ENCODE assay signal across 22 mouse cellular contexts in the genomic region with DNA sequence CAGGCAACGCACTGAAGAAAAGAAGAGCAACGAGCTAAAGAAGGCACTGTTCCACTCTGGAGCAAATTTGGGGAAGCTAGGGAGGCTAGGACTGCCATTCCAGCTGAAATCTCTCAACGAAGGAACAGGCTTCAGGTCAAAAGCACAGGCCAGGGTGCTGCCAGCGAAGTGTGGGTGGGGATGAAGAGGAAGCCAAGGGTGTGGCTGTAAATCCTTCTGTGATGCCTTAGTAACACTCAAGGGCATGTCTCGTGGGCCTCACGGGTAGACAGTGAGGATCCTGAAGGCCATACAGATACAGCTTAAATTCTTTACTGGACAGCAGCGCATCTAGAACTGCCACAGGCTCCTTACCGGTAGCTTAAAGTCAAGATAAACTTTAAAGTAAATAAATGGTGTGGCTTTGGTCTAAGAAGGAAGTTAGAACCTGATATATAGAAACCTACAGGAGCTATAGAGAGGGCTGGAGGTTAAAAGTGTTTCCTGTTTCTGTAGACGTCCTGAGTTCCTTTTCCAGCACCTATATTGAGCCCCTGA. TPM values are rescaled to one million over a fixed set of nuclear protein-coding genes. Genes with fewer than 3 reads are reported as not detected.
DNase-seq lines count a peak whose midpoint lies in the region; ATAC-seq and TF ChIP-seq lines count a peak whose summit lies in the region.
"Had no signal": no experiment of that assay in that cellular context is flagged by ENCODE, and none has a peak within 500 bp of the region (broad histone marks: within the 10 kb centered on the region; RNA-seq: fewer than 3 reads in every experiment).

No protein-coding gene starts in this region.

- H3K4me1 ChIP-seq in lung, adult 2 months (ENCODE audit: control insufficient read depth, insufficient read depth, low read length): peaks cover 6% of the 10 kb centered on the region
- H3K4me1 ChIP-seq in MEL (ENCODE audit: control insufficient read depth in 1 of 2, insufficient read depth in 2 of 2, low read length in 2 of 2): peaks cover 3 to 24% of the 10 kb centered on the region in 2 experiments
- H3K4me1 ChIP-seq in kidney, embryonic 14.5 days (ENCODE audit: control insufficient read depth, insufficient read depth, low read length): 0 out of 2 replicates have a peak, but pooled peaks cover 2% of the 10 kb centered on the region
- H3K4me1 ChIP-seq in hindbrain, postnatal 0 days (ENCODE audit: insufficient read depth, low read length): no peaks in the 10 kb centered on the region
- H3K4me1 ChIP-seq: embryonic facial prominence, embryonic 10.5 days; forebrain, embryonic 13.5 days; heart, embryonic 10.5 days; hindbrain, embryonic 12.5 days; intestine, embryonic 15.5 days had no signal

- H3K79me2 ChIP-seq in MEL (ENCODE audit: control insufficient read depth, insufficient read depth, low read length, poor library complexity): no peaks in the 10 kb centered on the region

- H3K4me3 ChIP-seq in lung, adult 2 months (replicated peaks; ENCODE audit: extremely low read depth, low read depth, low read length): no peak overlapping the region
- peak overlapping the region; percentile 25 to 55 for H3K4me3 ChIP-seq in MEL (ENCODE audit: control insufficient read depth in 1 of 2, insufficient read depth in 1 of 2, low read depth in 2 of 2, low read length in 2 of 2)
- no peak overlapping the region for H3K4me3 ChIP-seq in kidney, embryonic 14.5 days (ENCODE audit: low read length)
- no peak overlapping the region for H3K4me3 ChIP-seq in hindbrain, postnatal 0 days (ENCODE audit: low read length)
- H3K4me3 ChIP-seq: embryonic facial prominence, embryonic 10.5 days; forebrain, embryonic 13.5 days; heart, embryonic 10.5 days; hindbrain, embryonic 12.5 days; intestine, embryonic 15.5 days had no signal

- H3K27me3 ChIP-seq in MEL (ENCODE audit: control insufficient read depth in 1 of 2, insufficient read depth in 2 of 2, low read length in 2 of 2): no peaks in the 10 kb centered on the region
- no peaks in the 10 kb centered on the region for H3K27me3 ChIP-seq in kidney, embryonic 14.5 days (ENCODE audit: control insufficient read depth, insufficient read depth, low read length)
- H3K27me3 ChIP-seq in hindbrain, postnatal 0 days (ENCODE audit: insufficient read depth, low read length): no peaks in the 10 kb centered on the region
- H3K27me3 ChIP-seq: forebrain, embryonic 13.5 days; hindbrain, embryonic 12.5 days; intestine, embryonic 15.5 days had no signal

- TF ChIP-seq EP300 in MEL (IDR thresholded peaks at IDR 0.05; ENCODE audit: low read depth in 1 of 2, low read length in 2 of 2): peak; percentile 34 to 37; a peak in 3 of 4 replicates

- peak; percentile 29; the same call in 1 of the 2 replicates for ATAC-seq in common myeloid progenitor, adult 5-6 weeks (replicated peaks; ENCODE audit: low read depth, poor library complexity, severe bottlenecking)
- ATAC-seq in megakaryocyte, adult 5-6 weeks (ENCODE audit: poor library complexity, severe bottlenecking): peak; percentile 30; the same call in 1 of the 2 replicates
- ATAC-seq in kidney, embryonic 14.5 days (ENCODE audit: low FRiP score, low TSS enrichment): no peak
- no peak for ATAC-seq in hindbrain, postnatal 0 days
- ATAC-seq in monocyte, adult 5-6 weeks (replicated peaks; ENCODE audit: insufficient number of reproducible peaks, low FRiP score, low TSS enrichment, poor library complexity, severe bottlenecking): no peak
- ATAC-seq: forebrain, embryonic 13.5 days; hindbrain, embryonic 16.5 days; intestine, embryonic 15.5 days had no signal

- DNase-seq in lung, adult 18-20 months: peak; percentile 30 to 33
- no peak for DNase-seq in lung, adult 2 months
- peak; percentile 75 for DNase-seq in MEL (ENCODE audit: low read depth, low spot score)
- DNase-seq in hindbrain, postnatal 0 days (ENCODE audit: low spot score): no peak
- DNase-seq: adrenal gland, postnatal 14 days; cerebellum, adult 11-12 months; cerebellum, adult 9-10 months; cerebellum, postnatal 25 days; heart, adult 18-20 months; heart, postnatal 10 days; heart, postnatal 4 days had no signal

- H3K27ac ChIP-seq in MEL (ENCODE audit: control insufficient read depth, low read depth, low read length): peak overlapping the region; percentile 42
- H3K27ac ChIP-seq in kidney, embryonic 14.5 days (ENCODE audit: low read depth, low read length): no peak overlapping the region
- no peak overlapping the region for H3K27ac ChIP-seq in hindbrain, postnatal 0 days
- H3K27ac ChIP-seq: embryonic facial prominence, embryonic 10.5 days; forebrain, embryonic 13.5 days; heart, embryonic 10.5 days; hindbrain, embryonic 12.5 days; intestine, embryonic 15.5 days had no signal

- no peak overlapping the region for H3K4me2 ChIP-seq in kidney, embryonic 14.5 days (replicated peaks; ENCODE audit: low read depth, low read length)
- H3K4me2 ChIP-seq in hindbrain, postnatal 0 days (ENCODE audit: low read depth, low read length): no peak overlapping the region
- H3K4me2 ChIP-seq: forebrain, embryonic 13.5 days; hindbrain, embryonic 12.5 days; intestine, embryonic 15.5 days had no signal

- peaks cover 0 to 10% of the 10 kb centered on the region in 2 experiments; a peak in 2 of 4 replicates for H3K36me3 ChIP-seq in MEL (ENCODE audit: control insufficient read depth in 1 of 2, insufficient read depth in 2 of 2, low read length in 2 of 2)
- H3K36me3 ChIP-seq in kidney, embryonic 14.5 days (ENCODE audit: control insufficient read depth, insufficient read depth, low read length): no peaks in the 10 kb centered on the region
- no peaks in the 10 kb centered on the region for H3K36me3 ChIP-seq in hindbrain, postnatal 0 days (ENCODE audit: insufficient read depth, low read length)
- H3K36me3 ChIP-seq: embryonic facial prominence, embryonic 10.5 days; heart, embryonic 10.5 days; hindbrain, embryonic 12.5 days; intestine, embryonic 15.5 days had no signal

- no peak for TF ChIP-seq CTCF in lung, adult 2 months (IDR thresholded peaks at IDR 0.05; ENCODE audit: insufficient read depth, low read length)
- no peak for TF ChIP-seq CTCF in MEL (IDR thresholded peaks at IDR 0.05 in 2 of 3, conservative IDR thresholded peaks at IDR 0.05 in 1 of 3; ENCODE audit: control insufficient read depth in 1 of 3, insufficient read depth in 1 of 3, low read depth in 2 of 3, low read length in 3 of 3, poor library complexity in 1 of 3, severe bottlenecking in 1 of 3)
- no peak for TF ChIP-seq CTCF in hindbrain, postnatal 0 days (IDR thresholded peaks at IDR 0.05; ENCODE audit: low read depth)

- no peak for TF ChIP-seq POLR2A in lung, adult 2 months (IDR thresholded peaks at IDR 0.05; ENCODE audit: borderline replicate concordance, extremely low read depth, low read depth, low read length)
- TF ChIP-seq POLR2A in MEL (IDR thresholded peaks at IDR 0.05; ENCODE audit: control insufficient read depth in 1 of 2, insufficient read depth in 1 of 2, low read depth in 1 of 2, low read length in 2 of 2, poor library complexity in 1 of 2): no peak

- WGBS in lung, adult 2 months: 40% methylated on average over 9 of the region's 9 CpGs
- WGBS in kidney, embryonic 14.5 days: 66% methylated on average over 9 of the region's 9 CpGs
- WGBS in hindbrain, postnatal 0 days: 81% methylated on average over 9 of the region's 9 CpGs

- TF ChIP-seq RAD21 in MEL (IDR thresholded peaks at IDR 0.05; ENCODE audit: low read depth, low read length): no peak

- peak overlapping the region; percentile 21 for H3K9ac ChIP-seq in MEL (ENCODE audit: control insufficient read depth, low read depth, low read length, poor library complexity, severe bottlenecking)
- no peak overlapping the region for H3K9ac ChIP-seq in kidney, embryonic 14.5 days (ENCODE audit: low read depth, low read length)
- H3K9ac ChIP-seq in hindbrain, postnatal 0 days (replicated peaks; ENCODE audit: low read length): no peak overlapping the region
- H3K9ac ChIP-seq: forebrain, embryonic 13.5 days; hindbrain, embryonic 12.5 days; intestine, embryonic 15.5 days had no signal

- no peaks in the 10 kb centered on the region for H3K9me3 ChIP-seq in MEL (replicated peaks; ENCODE audit: insufficient read depth, low read length)
- no peaks in the 10 kb centered on the region; the same call in 1 of the 2 replicates for H3K9me3 ChIP-seq in kidney, embryonic 14.5 days (ENCODE audit: control insufficient read depth, low read length)
- no peaks in the 10 kb centered on the region for H3K9me3 ChIP-seq in hindbrain, postnatal 0 days (ENCODE audit: low read length)
- H3K9me3 ChIP-seq: heart, embryonic 10.5 days; hindbrain, embryonic 12.5 days; intestine, embryonic 15.5 days had no signal

TF ChIP-seq in MEL, 35 proteins besides CTCF, POLR2A, EP300 and RAD21 (continues in another document):
- TF ChIP-seq POLR2AphosphoS5 (IDR thresholded peaks at IDR 0.05; ENCODE audit: borderline replicate concordance, low read depth, low read length) (no peak), CHD1 (IDR thresholded peaks at IDR 0.05; ENCODE audit: low read depth, low read length) (no peak), MXI1 (IDR thresholded peaks at IDR 0.05; ENCODE audit: low read depth, low read length) (no peak), SMC3 (IDR thresholded peaks at IDR 0.05; ENCODE audit: low read depth, low read length) (no peak), ZNF384 (IDR thresholded peaks at IDR 0.05; ENCODE audit: low read depth, low read length) (no peak), MYC (IDR thresholded peaks at IDR 0.05; ENCODE audit: low read depth, low read length) (0 out of 2 replicates have a peak, but pooled peaks have one; percentile 44), KAT2A (conservative IDR thresholded peaks at IDR 0.05; ENCODE audit: low read depth, low read length) (no peak), GATA1 (IDR thresholded peaks at IDR 0.05; ENCODE audit: low read depth, low read length) (peak; percentile 35; the same call in 1 of the 2 replicates), NRF1 (IDR thresholded peaks at IDR 0.05; ENCODE audit: insufficient read depth, low read depth, low read length, poor library complexity, severe bottlenecking) (no peak), BHLHE40 (IDR thresholded peaks at IDR 0.05; ENCODE audit: borderline replicate concordance, low read depth, low read length) (peak; percentile 34; the same call in 1 of the 2 replicates), ZMIZ1 (IDR thresholded peaks at IDR 0.05; ENCODE audit: low read depth, low read length) (no peak)

RNA-seq across cellular contexts. Expression of a gene that starts 32.5 kb away (rescaled TPM):
- 8.2 and 9.6 TPM in 2 replicates for polyA plus RNA-seq in lung, adult 2 months (2012; rRNA removed)
- total RNA-seq in MEL (2012; rRNA removed): 1.2 and 1.5 TPM in 2 replicates
- 1 to 10 TPM in 1 of 2 experiments, not detected in 1; 2.8 TPM for polyA plus RNA-seq in MEL (2012; ENCODE audit: insufficient read depth in 1 of 2, insufficient read length in 2 of 2, low read depth in 1 of 2, low replicate concordance in 2 of 2, missing spikeins in 1 of 2)
- total RNA-seq in common myeloid progenitor, adult 5-6 weeks (2017): 14.6 and 40.0 TPM in 2 replicates
- 62.7 and 66.8 TPM in 2 replicates for total RNA-seq in megakaryocyte, adult 5-6 weeks (2015)
- total RNA-seq in megakaryocyte, adult 5-6 weeks (2017): 52.6 and 53.5 TPM in 2 replicates
- polyA plus RNA-seq in kidney, embryonic 14.5 days (2014; fragmentation: Nextera tagmentation; extraction: Ambion mirVana): 0.72 and 0.91 TPM in 2 replicates
- 0.65 and 1.3 TPM in 2 replicates for total RNA-seq in hindbrain, postnatal 0 days (2014; rRNA removed)
- 0.28 and 0.76 TPM in 2 replicates for polyA plus RNA-seq in hindbrain, postnatal 0 days (2015; fragmentation: Nextera tagmentation; extraction: Ambion mirVana)
- total RNA-seq in monocyte, adult 5-6 weeks (2017): 60.0 to 68.3 TPM (median 64.2 TPM) in 3 replicates
- total RNA-seq: heart, postnatal 10 days had no signal
- polyA plus RNA-seq: embryonic facial prominence, embryonic 10.5 days; forebrain, embryonic 13.5 days; heart, embryonic 14.5 days had no signal

Comparison
In these comparisons a context has a peak if more than half of its experiments do, and no peak if none do; other contexts are left out.
1. DNase-seq: peak in lung, adult 18-20 months (2 of 2) and MEL (single experiment); none in lung, adult 2 months (single experiment) and hindbrain, postnatal 0 days (single experiment).
2. H3K4me3 ChIP-seq: peak in MEL (2 of 2); none in lung, adult 2 months (single experiment), kidney, embryonic 14.5 days (single experiment) and hindbrain, postnatal 0 days (single experiment).
3. ATAC-seq: peak in common myeloid progenitor, adult 5-6 weeks (single experiment) and megakaryocyte, adult 5-6 weeks (single experiment); none in kidney, embryonic 14.5 days (single experiment), hindbrain, postnatal 0 days (single experiment) and monocyte, adult 5-6 weeks (single experiment).